In the genomic region with DNA sequence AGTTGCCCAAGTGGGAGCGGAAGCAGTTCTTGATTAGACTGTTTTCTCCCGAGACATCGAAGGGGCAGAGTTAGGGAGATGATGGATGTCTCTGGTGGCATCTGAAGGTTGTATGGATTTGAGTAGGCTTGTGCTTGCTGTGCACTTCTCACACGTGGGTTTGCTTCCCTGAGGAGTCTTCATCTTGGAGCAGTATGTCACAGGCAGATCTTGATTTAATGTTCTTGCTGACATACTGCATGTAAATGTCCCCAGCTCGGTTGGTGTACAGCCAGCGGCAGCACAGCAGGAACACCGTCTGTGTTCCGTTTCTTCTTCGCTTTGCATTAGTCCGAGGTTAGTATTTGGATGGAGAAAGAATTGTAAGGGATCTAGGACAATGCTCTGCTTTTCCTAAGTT, we compare ENCODE assay signal across 24 mouse cellular contexts. TPM values are rescaled to one million over a fixed set of nuclear protein-coding genes. Genes with fewer than 3 reads are reported as not detected.
DNase-seq lines count a peak whose midpoint lies in the region; ATAC-seq lines count a peak whose summit lies in the region.
"Had no signal": no experiment of that assay in that cellular context is flagged by ENCODE, and none has a peak within 500 bp of the region (broad histone marks: within the 10 kb centered on the region; RNA-seq: fewer than 3 reads in every experiment).

No protein-coding gene starts in this region.

- H3K4me2 ChIP-seq in neural tube, embryonic 14.5 days (ENCODE audit: low read depth, low read length), result no peak overlapping the region
- H3K4me2 ChIP-seq: embryonic facial prominence, embryonic 12.5 days; heart, embryonic 15.5 days; hindbrain, embryonic 14.5 days; limb, embryonic 13.5 days; liver, embryonic 12.5 days had no signal

- H3K36me3 ChIP-seq in neural tube, embryonic 14.5 days (ENCODE audit: control insufficient read depth, insufficient read depth, low read length), result no peaks in the 10 kb centered on the region
- H3K36me3 ChIP-seq: embryonic facial prominence, embryonic 12.5 days; heart, embryonic 15.5 days; liver, embryonic 12.5 days had no signal

- H3K9ac ChIP-seq in neural tube, embryonic 14.5 days (replicated peaks; ENCODE audit: low read depth, low read length), result no peak overlapping the region
- H3K9ac ChIP-seq: embryonic facial prominence, embryonic 12.5 days; forebrain, postnatal 0 days; heart, embryonic 15.5 days; hindbrain, embryonic 14.5 days; limb, embryonic 13.5 days; liver, embryonic 12.5 days had no signal

- no peaks in the 10 kb centered on the region for H3K9me3 ChIP-seq in neural tube, embryonic 14.5 days (ENCODE audit: control insufficient read depth, low read length)
- H3K9me3 ChIP-seq: embryonic facial prominence, embryonic 12.5 days; heart, embryonic 15.5 days; limb, embryonic 13.5 days; liver, embryonic 12.5 days; midbrain, embryonic 10.5 days had no signal

- peak; percentile 38; the same call in 1 of the 2 replicates for ATAC-seq in frontal cortex, adult (ENCODE audit: low TSS enrichment)
- ATAC-seq in neural tube, embryonic 14.5 days (ENCODE audit: low read depth), result peak; percentile 65; the same call in 1 of the 2 replicates
- ATAC-seq: CD4-positive, CD25-positive, alpha-beta regulatory T cell, adult 4 months; forebrain, postnatal 0 days; liver, embryonic 12.5 days; midbrain, embryonic 16.5 days had no signal

- 49% methylated on average over 10 of the region's 10 CpGs for WGBS in neural tube, embryonic 14.5 days

- H3K27me3 ChIP-seq in neural tube, embryonic 14.5 days (ENCODE audit: control insufficient read depth, insufficient read depth, low read length), result no peaks in the 10 kb centered on the region
- H3K27me3 ChIP-seq: embryonic facial prominence, embryonic 12.5 days; heart, embryonic 15.5 days; limb, embryonic 13.5 days; liver, embryonic 12.5 days had no signal

- H3K4me3 ChIP-seq in neural tube, embryonic 14.5 days (ENCODE audit: low read depth, low read length), result no peak overlapping the region
- H3K4me3 ChIP-seq: embryonic facial prominence, embryonic 12.5 days; heart, embryonic 15.5 days; limb, embryonic 13.5 days; liver, embryonic 12.5 days; midbrain, embryonic 10.5 days; myocyte had no signal

- DNase-seq in frontal cortex, postnatal 25 days (ENCODE audit: low spot score in 2 of 2), result no peak
- DNase-seq in cerebellum, adult 11 months, result peak; percentile 42
- peak; percentile 73 for DNase-seq in cerebellum, adult 9-11 months
- DNase-seq in testis, postnatal 10 days (ENCODE audit: low spot score), result no peak
- DNase-seq in retina, postnatal 1 day, result no peak
- DNase-seq: forebrain, postnatal 0 days; heart, postnatal 36 days; kidney, postnatal 36 days; layer of hippocampus, postnatal 36 days; lung, adult 18-20 months; lung, postnatal 10 days; right cerebral cortex, postnatal 4 days had no signal

- H3K4me1 ChIP-seq in neural tube, embryonic 14.5 days (ENCODE audit: control insufficient read depth, insufficient read depth, low read length), result no peaks in the 10 kb centered on the region

- no peak overlapping the region; the same call in 1 of the 2 replicates for H3K27ac ChIP-seq in neural tube, embryonic 14.5 days (ENCODE audit: low read depth, low read length)
- H3K27ac ChIP-seq: embryonic facial prominence, embryonic 12.5 days; heart, embryonic 15.5 days; hindbrain, embryonic 14.5 days; limb, embryonic 13.5 days; liver, embryonic 12.5 days; midbrain, embryonic 10.5 days; stomach, postnatal 0 days had no signal

RNA-seq across cellular contexts. Expression of a gene that starts 34.4 kb away (rescaled TPM):
- polyA plus RNA-seq in neural tube, embryonic 14.5 days (2014; fragmentation: Nextera tagmentation; extraction: Ambion mirVana), result 22.3 and 29.9 TPM in 2 replicates
- polyA plus RNA-seq: CD4-positive, CD25-positive, alpha-beta regulatory T cell, adult 4 months had no signal

Comparison
In these comparisons a context has a peak if more than half of its experiments do, and no peak if none do; other contexts are left out.
1. DNase-seq: peak in cerebellum, adult 11 months (single experiment) and cerebellum, adult 9-11 months (single experiment); none in frontal cortex, postnatal 25 days (0 of 2), testis, postnatal 10 days (single experiment) and retina, postnatal 1 day (single experiment).